Mouse (Mus musculus): Measurements from ENCODE around the gene Irs3.

GRCm38 (mm10) chr5:137654746-137655145, 9.2 kb upstream of the Irs3 start:
- TF ChIP-seq POLR2A (IDR thresholded peaks at IDR 0.05; ENCODE audit: low read depth, low read length): no peak
- TF ChIP-seq CTCF (IDR thresholded peaks at IDR 0.05; ENCODE audit: extremely low read depth, insufficient read depth, insufficient read length, insufficient replicate concordance): no peak
